Mouse (Mus musculus): ENCODE measurements around the gene Mllt6. TPM values are rescaled to one million over a fixed set of nuclear protein-coding genes. Genes with fewer than 3 reads are reported as not detected.
"Not testable (repeated sequence)": the region's sequence is repeated elsewhere in the genome, so short reads cannot be mapped to it uniquely, and the experiment has no call there.

The Mllt6 gene
- total RNA-seq, 2 experiments from 2014 or later: 105 to 110 TPM

GRCm38 (mm10) chr11:97648541-97648940, 14.7 kb upstream of the Mllt6 start:
- DNase-seq: not testable (repeated sequence)

GRCm38 (mm10) chr11:97650341-97650740, 12.9 kb upstream of the Mllt6 start:
- DNase-seq: no peak

- DNase-seq: not testable (repeated sequence)
These were observed 9.8 kb upstream of the Mllt6 start for GRCm38 (mm10) chr11:97653376-97653775.

- no peak for DNase-seq
These were observed 9.0 kb upstream of the Mllt6 start for GRCm38 (mm10) chr11:97654210-97654609.

- no peak for DNase-seq
These were observed 6.8 kb upstream of the Mllt6 start for GRCm38 (mm10) chr11:97656269-97656971.

GRCm38 (mm10) chr11:97657184-97657945, 5.8 kb upstream of the Mllt6 start:
- DNase-seq: no peak

- not testable (repeated sequence) for DNase-seq
These were observed 5.2 kb upstream of the Mllt6 start for GRCm38 (mm10) chr11:97657967-97658366.

GRCm38 (mm10) chr11:97658751-97659266, 4.4 kb upstream of the Mllt6 start:
- DNase-seq: no peak

- DNase-seq: no peak
These were observed 3.8 kb upstream of the Mllt6 start for GRCm38 (mm10) chr11:97659267-97659989.

- DNase-seq: peak; percentile 82
These were observed 3.1 kb upstream of the Mllt6 start for GRCm38 (mm10) chr11:97659990-97660714.

GRCm38 (mm10) chr11:97660734-97661647, 2.2 kb upstream of the Mllt6 start:
- no peak for DNase-seq

GRCm38 (mm10) chr11:97661648-97662133, 1.5 kb upstream of the Mllt6 start:
- DNase-seq: no peak

GRCm38 (mm10) chr11:97662207-97662892, 864 bp upstream of the Mllt6 start:
- DNase-seq: no peak

GRCm38 (mm10) chr11:97663528-97664338, 519 bp downstream of the Mllt6 start:
- no peak for DNase-seq

- no peak for DNase-seq
These were observed 1.1 kb downstream of the Mllt6 start for GRCm38 (mm10) chr11:97664339-97664665.

GRCm38 (mm10) chr11:97664771-97665240, 1.6 kb downstream of the Mllt6 start:
- DNase-seq: no peak

GRCm38 (mm10) chr11:97665431-97665830, 2.2 kb downstream of the Mllt6 start:
- no peak for DNase-seq

GRCm38 (mm10) chr11:97666221-97666620, 3.0 kb downstream of the Mllt6 start:
- no peak for DNase-seq

- DNase-seq: no peak
These were observed 3.6 kb downstream of the Mllt6 start for GRCm38 (mm10) chr11:97666794-97667193.

Measured in layer of hippocampus, postnatal 36 days (tissue).